Mouse (Mus musculus) testis, adult 2 months (tissue): ENCODE data around the gene Ccdc184. TPM values are rescaled to one million over a fixed set of nuclear protein-coding genes. Genes with fewer than 3 reads are reported as not detected.

ENCODE experiments used
- H3K27ac ChIP-seq: fragments of 200-500 bp; 2 replicates; pipeline ENCODE4 v1.5.1; 2012; ENCODE audit warnings: low read depth, low read length; ENCODE audit not compliant: control insufficient read depth, insufficient read depth
- H3K27me3 ChIP-seq: fragments of 200-500 bp; 2 replicates; pipeline ENCODE4 v1.6.1; 2012; ENCODE audit warnings: mild to moderate bottlenecking, low read length, moderate library complexity; ENCODE audit not compliant: control insufficient read depth, insufficient read depth
- H3K36me3 ChIP-seq: fragments of 200-500 bp; 2 replicates; pipeline ENCODE4 v1.6.1; 2012; ENCODE audit warnings: mild to moderate bottlenecking, low read length; ENCODE audit not compliant: control insufficient read depth, insufficient read depth
- H3K4me1 ChIP-seq: fragments of 200-500 bp; 2 replicates; pipeline ENCODE4 v1.6.1; 2012; ENCODE audit warnings: low read length; ENCODE audit not compliant: control insufficient read depth, insufficient read depth
- H3K4me3 ChIP-seq: fragments of 200-500 bp; 2 replicates; pipeline ENCODE4 v1.5.1; 2012; ENCODE audit warnings: low read depth, mild to moderate bottlenecking, low read length, moderate library complexity, mixed read lengths; ENCODE audit not compliant: control insufficient read depth
- CTCF ChIP-seq: fragments of 200-500 bp; IDR thresholded peaks from 2 replicates; pipeline ENCODE4 v1.5.1; 2012; ENCODE audit warnings: low read depth, mild to moderate bottlenecking, inconsistent platforms, low read length, moderate library complexity; ENCODE audit not compliant: control insufficient read depth, insufficient read depth, insufficient replicate concordance
- POLR2A ChIP-seq: fragments of 200-500 bp; IDR thresholded peaks from 2 replicates; pipeline ENCODE4 v1.6.1; 2012; ENCODE audit warnings: low read depth, mild to moderate bottlenecking, inconsistent platforms, low read length, moderate library complexity; ENCODE audit not compliant: control insufficient read depth
- polyA plus RNA-seq: library from polyadenylated mRNA; depleted of rRNA; stranded (reverse); fragments of >200 nt; gene quantifications from 2 replicates; pipeline ENCODE4 v1.2.3, GENCODE M21; 2012

The Ccdc184 gene
- polyA plus RNA-seq, 1 experiment, result 28.1 TPM

DNA sequence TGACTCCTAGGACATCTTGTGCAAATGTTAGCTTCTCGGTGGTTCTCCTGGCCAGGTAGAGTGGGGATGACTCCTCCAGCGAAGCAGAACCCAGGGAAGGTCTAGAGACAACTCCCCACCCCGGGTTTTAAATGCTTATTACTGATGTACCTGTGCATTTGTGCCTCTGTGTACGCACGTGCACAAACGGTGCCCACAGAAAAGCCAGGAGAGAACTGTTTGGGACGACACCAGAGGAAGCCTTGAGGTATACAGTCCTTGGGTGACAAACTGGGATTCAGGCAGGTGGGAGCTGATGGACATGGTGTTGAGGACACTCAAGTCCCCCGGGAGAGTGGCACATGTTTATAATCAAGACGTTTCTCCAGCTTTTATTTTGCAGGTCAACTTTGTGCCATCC lies 4.0 kb downstream of the Ccdc184 start:
- Histone ChIP-seq H3K4me3 (peak overlapping the region; percentile 89), H3K27ac (no peak overlapping the region), H3K27me3 (no peaks in the 10 kb centered on the region), H3K4me1 (peaks cover 2% of the 10 kb centered on the region; the same call in 1 of the 2 replicates), H3K36me3 (no peaks in the 10 kb centered on the region)
- TF ChIP-seq POLR2A (no peak), CTCF (no peak)

GRCm38 (mm10) chr15:98172113-98172512 lies 5.2 kb downstream of the Ccdc184 start:
- Histone ChIP-seq H3K4me3 (peak overlapping the region; percentile 12), H3K36me3 (no peaks in the 10 kb centered on the region), H3K4me1 (peaks cover 2% of the 10 kb centered on the region; the same call in 1 of the 2 replicates), H3K27ac (no peak overlapping the region), H3K27me3 (no peaks in the 10 kb centered on the region)
- TF ChIP-seq CTCF (no peak), POLR2A (no peak)

DNA sequence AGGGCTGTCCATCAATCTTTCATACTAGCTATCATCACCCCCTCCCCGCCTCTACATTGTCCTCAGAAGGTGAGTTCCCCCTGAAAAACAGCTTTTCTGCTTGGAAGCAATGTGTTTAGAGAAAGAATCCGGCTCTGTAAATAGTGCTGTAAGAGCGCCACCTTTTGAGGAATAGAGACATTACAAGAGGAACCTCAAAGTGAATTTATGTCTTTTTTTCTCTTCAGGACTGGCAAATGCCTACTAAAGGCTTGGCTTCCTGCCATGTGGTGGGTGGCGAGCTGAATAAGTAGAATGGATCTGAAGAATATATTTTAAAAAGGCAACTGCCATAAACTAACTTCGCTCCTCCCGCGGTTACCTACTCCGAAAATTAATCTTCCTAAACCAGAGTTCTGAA lies 6.9 kb downstream of the Ccdc184 start:
- Histone ChIP-seq H3K4me1 (no peaks in the 10 kb centered on the region), H3K27me3 (no peaks in the 10 kb centered on the region), H3K36me3 (no peaks in the 10 kb centered on the region), H3K4me3 (no peak overlapping the region), H3K27ac (no peak overlapping the region)
- TF ChIP-seq POLR2A, result no peak
- no peak for TF ChIP-seq CTCF

GRCm38 (mm10) chr15:98177320-98177719 lies 10.4 kb downstream of the Ccdc184 start:
- TF ChIP-seq CTCF (no peak), POLR2A (no peak)
- no peaks in the 10 kb centered on the region; the same call in 1 of the 2 replicates for H3K27me3 ChIP-seq
- no peaks in the 10 kb centered on the region for H3K36me3 ChIP-seq
- H3K27ac ChIP-seq, result no peak overlapping the region
- H3K4me1 ChIP-seq, result peaks cover 14% of the 10 kb centered on the region
- H3K4me3 ChIP-seq, result no peak overlapping the region

DNA sequence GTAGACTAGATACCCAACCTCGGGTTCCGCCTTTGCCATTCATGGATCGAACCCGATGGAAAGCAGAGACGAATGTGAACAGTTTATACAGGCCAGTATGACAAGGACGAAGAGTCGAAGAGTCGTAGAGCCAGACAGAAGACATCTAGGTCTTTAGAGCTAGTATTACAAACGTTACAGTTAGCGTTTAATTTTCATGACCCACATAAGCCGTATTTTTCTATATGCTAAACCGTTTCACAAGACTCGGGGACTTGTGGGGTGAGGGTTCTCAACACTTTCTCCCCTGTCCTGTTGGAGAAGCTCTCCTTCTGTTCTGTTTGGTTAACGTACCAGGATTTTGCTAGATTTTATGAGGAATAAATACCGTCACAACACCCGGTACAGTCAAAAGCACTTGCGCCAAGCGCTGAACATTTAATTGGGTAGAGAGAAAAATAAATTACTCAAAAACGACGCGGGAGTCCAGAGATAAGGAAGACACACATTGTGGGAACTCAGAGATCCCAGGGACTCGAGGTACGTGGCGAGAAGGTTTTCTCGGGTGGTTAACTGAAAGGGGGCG lies 13.7 kb downstream of the Ccdc184 start:
- Histone ChIP-seq H3K4me3 (peak overlapping the region; percentile 81), H3K27me3 (no peaks in the 10 kb centered on the region; the same call in 1 of the 2 replicates), H3K4me1 (peaks cover 15% of the 10 kb centered on the region), H3K27ac (peak overlapping the region; percentile 59), H3K36me3 (no peaks in the 10 kb centered on the region)
- no peak for TF ChIP-seq POLR2A
- TF ChIP-seq CTCF, result no peak

DNA sequence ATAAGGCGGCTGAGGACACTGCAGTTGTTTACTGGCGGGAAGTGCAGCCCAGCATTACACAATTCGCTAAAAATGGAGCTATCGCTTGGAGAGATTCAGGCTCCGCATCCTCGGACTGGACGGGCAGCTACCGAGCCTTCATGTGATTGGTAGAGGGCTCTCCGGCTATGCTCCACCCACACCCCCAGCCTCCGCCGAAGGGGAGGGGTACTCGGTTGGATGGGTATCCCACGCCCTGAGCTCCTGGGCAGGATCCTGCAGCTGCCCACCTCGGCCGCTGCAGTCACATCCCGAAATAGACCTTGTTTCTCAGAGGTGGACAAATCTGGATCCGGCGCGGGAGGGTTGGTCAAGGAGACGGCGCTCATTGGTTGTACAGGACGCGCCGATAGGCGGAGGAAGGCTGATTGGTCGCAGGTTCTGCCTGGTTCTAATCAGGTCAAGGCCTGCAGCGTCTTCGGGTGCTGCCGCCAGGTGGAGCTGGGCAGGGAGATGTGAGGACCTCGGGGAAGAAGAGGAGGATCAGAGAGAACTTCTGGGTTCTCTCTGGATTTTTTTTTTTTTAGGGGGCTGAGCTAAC lies 14.3 kb downstream of the Ccdc184 start:
- Histone ChIP-seq H3K27ac (peak overlapping the region; percentile 59), H3K4me1 (peaks cover 15% of the 10 kb centered on the region), H3K27me3 (no peaks in the 10 kb centered on the region; the same call in 1 of the 2 replicates), H3K36me3 (no peaks in the 10 kb centered on the region), H3K4me3 (peak overlapping the region; percentile 81)
- TF ChIP-seq CTCF, result peak; percentile 50; the same call in 1 of the 2 replicates
- no peak; the same call in 1 of the 2 replicates for TF ChIP-seq POLR2A

DNA sequence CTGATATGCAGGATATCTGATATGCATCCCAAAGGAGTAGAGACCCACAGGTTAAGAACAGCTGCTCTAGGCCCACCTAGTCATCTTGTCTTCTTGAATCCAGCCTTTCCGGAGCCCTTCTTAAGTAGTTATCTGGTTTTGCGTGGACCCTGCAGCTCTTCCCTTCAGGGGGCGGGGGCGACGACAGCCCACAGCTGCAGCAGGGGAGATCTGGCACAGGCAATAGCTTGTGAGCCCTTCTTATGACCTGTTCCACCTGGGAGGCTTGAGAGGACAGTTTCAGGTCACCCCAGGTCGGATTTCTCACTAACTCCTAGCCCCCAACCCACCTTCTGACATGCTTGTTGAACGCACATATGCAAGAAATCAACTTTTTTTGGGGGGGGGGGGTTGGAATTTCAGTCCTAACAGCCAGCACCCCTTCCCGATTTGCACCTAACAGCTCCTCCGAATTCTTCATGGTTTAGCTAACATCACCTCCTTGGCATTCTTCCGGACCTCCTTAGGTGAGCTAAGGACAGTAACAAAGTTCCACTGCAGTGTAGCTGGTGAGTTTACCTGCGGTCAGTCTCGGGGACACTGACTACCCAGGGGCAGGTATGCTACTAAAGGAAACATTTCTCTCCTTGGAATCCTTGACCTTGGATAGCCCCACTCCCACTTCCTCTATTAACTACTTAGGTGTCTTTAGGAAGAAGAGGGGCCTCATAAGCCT lies 15.1 kb downstream of the Ccdc184 start:
- H3K27me3 ChIP-seq, result no peaks in the 10 kb centered on the region; the same call in 1 of the 2 replicates
- H3K4me1 ChIP-seq, result peaks cover 15% of the 10 kb centered on the region
- TF ChIP-seq CTCF (no peak), POLR2A (no peak)
- H3K4me3 ChIP-seq, result no peak overlapping the region
- no peaks in the 10 kb centered on the region for H3K36me3 ChIP-seq
- no peak overlapping the region for H3K27ac ChIP-seq
